ENCODE assay signal across 24 mouse cellular contexts in genomic region chr14:8016951-8017350, GRCm38 (mm10). TPM values are rescaled to one million over a fixed set of nuclear protein-coding genes. Genes with fewer than 3 reads are reported as not detected.
DNase-seq lines count a peak whose midpoint lies in the region; ATAC-seq and TF ChIP-seq lines count a peak whose summit lies in the region.
"Had no signal": no experiment of that assay in that cellular context is flagged by ENCODE, and none has a peak within 500 bp of the region (broad histone marks: within the 10 kb centered on the region; RNA-seq: fewer than 3 reads in every experiment).

No protein-coding gene starts in this region.

- no peak overlapping the region for H3K4me2 ChIP-seq in liver, embryonic 16.5 days (ENCODE audit: low read depth, low read length)
- no peak overlapping the region for H3K4me2 ChIP-seq in stomach, postnatal 0 days (replicated peaks; ENCODE audit: low read depth)
- H3K4me2 ChIP-seq in midbrain, embryonic 15.5 days: no peak overlapping the region
- H3K4me2 ChIP-seq: embryonic facial prominence, embryonic 13.5 days had no signal

- no peaks in the 10 kb centered on the region for H3K9me3 ChIP-seq in heart, embryonic 10.5 days
- no peaks in the 10 kb centered on the region for H3K9me3 ChIP-seq in liver, embryonic 16.5 days (replicated peaks; ENCODE audit: control insufficient read depth, low read length)
- no peaks in the 10 kb centered on the region for H3K9me3 ChIP-seq in stomach, postnatal 0 days (ENCODE audit: control insufficient read depth, low read length)
- H3K9me3 ChIP-seq in midbrain, embryonic 15.5 days: no peaks in the 10 kb centered on the region
- H3K9me3 ChIP-seq: embryonic facial prominence, embryonic 13.5 days; limb, embryonic 10.5 days had no signal

- no peak for TF ChIP-seq EP300 in stomach, postnatal 0 days (optimal IDR thresholded peaks at IDR 0.05)

- H3K27ac ChIP-seq in heart, embryonic 10.5 days: no peak overlapping the region
- H3K27ac ChIP-seq in liver, adult 2 months (replicated peaks; ENCODE audit: insufficient read depth, low read depth, low read length): peak overlapping the region; percentile 64
- H3K27ac ChIP-seq in liver, embryonic 16.5 days (ENCODE audit: low read length): no peak overlapping the region
- peak overlapping the region; percentile 84 for H3K27ac ChIP-seq in stomach, postnatal 0 days (replicated peaks)
- H3K27ac ChIP-seq in midbrain, embryonic 15.5 days: no peak overlapping the region
- H3K27ac ChIP-seq: embryonic facial prominence, embryonic 13.5 days; limb, embryonic 10.5 days had no signal

- peak; percentile 31; the same call in 1 of the 2 replicates for ATAC-seq in liver, embryonic 16.5 days (ENCODE audit: low read depth)
- ATAC-seq in stomach, postnatal 0 days (ENCODE audit: low FRiP score, low TSS enrichment): peak; percentile 43; the same call in 1 of the 2 replicates
- no peak for ATAC-seq in midbrain, embryonic 15.5 days (replicated peaks)
- ATAC-seq: activated CD4-positive, CD25-positive, alpha-beta regulatory T cell, adult 4 months; CD4-positive, CD25-positive, alpha-beta regulatory T cell, adult 4 months; forebrain, embryonic 14.5 days had no signal

- no peaks in the 10 kb centered on the region for H3K27me3 ChIP-seq in heart, embryonic 10.5 days (ENCODE audit: insufficient read depth, poor library complexity, severe bottlenecking)
- H3K27me3 ChIP-seq in liver, adult 2 months (ENCODE audit: control insufficient read depth, insufficient read depth, low read length): no peaks in the 10 kb centered on the region
- H3K27me3 ChIP-seq in liver, embryonic 16.5 days (ENCODE audit: control insufficient read depth, insufficient read depth, low read depth, low read length): no peaks in the 10 kb centered on the region
- H3K27me3 ChIP-seq in stomach, postnatal 0 days (ENCODE audit: control insufficient read depth, insufficient read depth, low read length): no peaks in the 10 kb centered on the region
- H3K27me3 ChIP-seq in midbrain, embryonic 15.5 days (replicated peaks): no peaks in the 10 kb centered on the region
- H3K27me3 ChIP-seq: embryonic facial prominence, embryonic 13.5 days had no signal

- no peak for TF ChIP-seq CTCF in liver, adult 2 months (IDR thresholded peaks at IDR 0.05; ENCODE audit: low read depth, low read length)
- no peak for TF ChIP-seq CTCF in stomach, postnatal 0 days (IDR thresholded peaks at IDR 0.05; ENCODE audit: low read depth)

- DNase-seq in heart, embryonic 10.5 days (ENCODE audit: low spot score): peak; percentile 58
- DNase-seq in heart, adult 9 months (ENCODE audit: low spot score in 2 of 2): no peak
- no peak for DNase-seq in liver, adult 2 months (ENCODE audit: extremely low read depth, low read depth, low spot score)
- no peak for DNase-seq in liver
- no peak for DNase-seq in stomach, postnatal 0 days (ENCODE audit: low spot score)
- DNase-seq in right cerebral cortex, adult 18-20 months: no peak
- DNase-seq: cerebellum, adult 9-10 months; gastrocnemius, postnatal 14 days; lung, adult 2 months had no signal

- peaks cover 13% of the 10 kb centered on the region; the same call in 1 of the 2 replicates for H3K79me2 ChIP-seq in liver, adult 2 months (ENCODE audit: control insufficient read depth, insufficient read depth, low read length)

- no peak for TF ChIP-seq POLR2A in liver, adult 2 months (IDR thresholded peaks at IDR 0.05; ENCODE audit: extremely low read depth, insufficient read depth, low read length)

- 53% methylated on average over 1 of the region's 1 CpGs for WGBS in heart, embryonic 10.5 days
- 58% methylated on average over 1 of the region's 1 CpGs for WGBS in liver, adult 2 months
- 40% methylated on average over 1 of the region's 1 CpGs for WGBS in liver, embryonic 16.5 days (ENCODE audit: insufficient replicate concordance)
- 80% methylated on average over 1 of the region's 1 CpGs for WGBS in stomach, postnatal 0 days
- 82% methylated on average over 1 of the region's 1 CpGs for WGBS in midbrain, embryonic 15.5 days

- H3K36me3 ChIP-seq in heart, embryonic 10.5 days: no peaks in the 10 kb centered on the region
- H3K36me3 ChIP-seq in liver, adult 2 months (ENCODE audit: control insufficient read depth, insufficient read depth, low read length): no peaks in the 10 kb centered on the region
- no peaks in the 10 kb centered on the region for H3K36me3 ChIP-seq in liver, embryonic 16.5 days (ENCODE audit: control insufficient read depth, insufficient read depth)
- H3K36me3 ChIP-seq in stomach, postnatal 0 days (ENCODE audit: control insufficient read depth, insufficient read depth, low read length): no peaks in the 10 kb centered on the region
- no peaks in the 10 kb centered on the region for H3K36me3 ChIP-seq in midbrain, embryonic 15.5 days (replicated peaks)
- H3K36me3 ChIP-seq: embryonic facial prominence, embryonic 13.5 days; limb, embryonic 10.5 days had no signal

- H3K9ac ChIP-seq in liver, adult 2 months (ENCODE audit: low read depth, low read length): peak overlapping the region; percentile 47; the same call in 1 of the 2 replicates
- no peak overlapping the region for H3K9ac ChIP-seq in liver, embryonic 16.5 days (ENCODE audit: low read depth, low read length)
- H3K9ac ChIP-seq in stomach, postnatal 0 days (ENCODE audit: low read length): no peak overlapping the region
- no peak overlapping the region for H3K9ac ChIP-seq in midbrain, embryonic 15.5 days
- H3K9ac ChIP-seq: embryonic facial prominence, embryonic 13.5 days had no signal

- H3K4me1 ChIP-seq in heart, embryonic 10.5 days: no peaks in the 10 kb centered on the region
- peaks cover 14% of the 10 kb centered on the region for H3K4me1 ChIP-seq in liver, adult 2 months (ENCODE audit: control insufficient read depth, insufficient read depth, low read length)
- H3K4me1 ChIP-seq in liver, embryonic 16.5 days (ENCODE audit: control insufficient read depth, low read depth, low read length): peaks cover 3% of the 10 kb centered on the region; the same call in 1 of the 2 replicates
- 0 out of 2 replicates have a peak, but pooled peaks cover 2% of the 10 kb centered on the region for H3K4me1 ChIP-seq in stomach, postnatal 0 days (replicated peaks; ENCODE audit: control insufficient read depth, insufficient read depth)
- H3K4me1 ChIP-seq in midbrain, embryonic 15.5 days: no peaks in the 10 kb centered on the region
- H3K4me1 ChIP-seq: limb, embryonic 10.5 days had no signal

- H3K4me3 ChIP-seq in heart, embryonic 10.5 days: no peak overlapping the region
- no peak overlapping the region; the same call in 1 of the 2 replicates for H3K4me3 ChIP-seq in liver, adult 2 months (ENCODE audit: insufficient read depth, low read depth, low read length)
- no peak overlapping the region for H3K4me3 ChIP-seq in liver, embryonic 16.5 days (ENCODE audit: low read depth, low read length)
- H3K4me3 ChIP-seq in stomach, postnatal 0 days (ENCODE audit: low read depth, low read length): no peak overlapping the region
- H3K4me3 ChIP-seq in midbrain, embryonic 15.5 days: no peak overlapping the region
- H3K4me3 ChIP-seq: embryonic facial prominence, embryonic 13.5 days; limb, embryonic 10.5 days had no signal

RNA-seq across cellular contexts. Expression of gene Abhd6, which starts 14.2 kb away (rescaled TPM):
- polyA plus RNA-seq in heart, embryonic 10.5 days (2016; fragmentation: Nextera tagmentation; extraction: Ambion mirVana): 9.2 and 16.0 TPM in 2 replicates
- total RNA-seq in liver, adult 2 months (2014; rRNA removed): 17.4 and 29.2 TPM in 2 replicates
- 39.6 and 45.2 TPM in 2 replicates for polyA plus RNA-seq in liver, adult 2 months (2012; rRNA removed)
- 8.6 and 8.8 TPM in 2 replicates for polyA plus RNA-seq in liver, embryonic 16.5 days (2015; fragmentation: Nextera tagmentation; extraction: Ambion mirVana)
- 90.2 and 91.7 TPM in 2 replicates for polyA plus RNA-seq in stomach, postnatal 0 days (2015; fragmentation: Nextera tagmentation; extraction: Ambion mirVana)
- 39.1 and 40.0 TPM in 2 replicates for polyA plus RNA-seq in midbrain, embryonic 15.5 days (2015; fragmentation: Nextera tagmentation; extraction: Ambion mirVana)

RNA-seq across cellular contexts. Expression of gene Dnase1l3, which starts 22.6 kb away (rescaled TPM):
- polyA plus RNA-seq in heart, embryonic 10.5 days (2016; fragmentation: Nextera tagmentation; extraction: Ambion mirVana): not detected in 2 replicates
- 10.0 and 10.9 TPM in 2 replicates for total RNA-seq in liver, adult 2 months (2014; rRNA removed)
- polyA plus RNA-seq in liver, adult 2 months (2012; rRNA removed): 20.5 and 24.3 TPM in 2 replicates
- polyA plus RNA-seq in liver, embryonic 16.5 days (2015; fragmentation: Nextera tagmentation; extraction: Ambion mirVana): 4.8 and 6.0 TPM in 2 replicates
- polyA plus RNA-seq in stomach, postnatal 0 days (2015; fragmentation: Nextera tagmentation; extraction: Ambion mirVana): 3.7 and 3.8 TPM in 2 replicates
- 0.04 and 0.06 TPM in 2 replicates for polyA plus RNA-seq in midbrain, embryonic 15.5 days (2015; fragmentation: Nextera tagmentation; extraction: Ambion mirVana)
- total RNA-seq: midbrain, postnatal 0 days had no signal
- polyA plus RNA-seq: limb, embryonic 10.5 days had no signal

RNA-seq across cellular contexts. Expression of gene Gm45521, which starts 59.9 kb away (rescaled TPM):
- 0.20 and 0.59 TPM in 2 replicates for polyA plus RNA-seq in heart, embryonic 10.5 days (2016; fragmentation: Nextera tagmentation; extraction: Ambion mirVana)
- not detected in 2 replicates for total RNA-seq in liver, adult 2 months (2014; rRNA removed)
- polyA plus RNA-seq in liver, adult 2 months (2012; rRNA removed): not detected in 2 replicates
- polyA plus RNA-seq in liver, embryonic 16.5 days (2015; fragmentation: Nextera tagmentation; extraction: Ambion mirVana): not detected in 2 replicates
- polyA plus RNA-seq in stomach, postnatal 0 days (2015; fragmentation: Nextera tagmentation; extraction: Ambion mirVana): not detected in 2 replicates
- polyA plus RNA-seq in midbrain, embryonic 15.5 days (2015; fragmentation: Nextera tagmentation; extraction: Ambion mirVana): 0.71 TPM in 1 of 2 replicates, not detected in the other
- total RNA-seq: adrenal gland, postnatal 4 days; gastrocnemius, postnatal 14 days; heart, adult 8-10 months; midbrain, postnatal 0 days; neutrophil, adult 5-6 weeks had no signal
- polyA plus RNA-seq: activated CD4-positive, CD25-positive, alpha-beta regulatory T cell, adult 4 months; CD4-positive, CD25-positive, alpha-beta regulatory T cell, adult 4 months; embryonic facial prominence, embryonic 13.5 days; heart, postnatal 0 days; hindbrain, embryonic 11.5 days; limb, embryonic 10.5 days; lung, adult 2 months; thymus, postnatal 0 days; urinary bladder, adult 2 months had no signal

Comparison
In these comparisons a context has a peak if more than half of its experiments do, and no peak if none do; other contexts are left out.
1. H3K27ac ChIP-seq: peak in liver, adult 2 months (single experiment) and stomach, postnatal 0 days (single experiment); none in heart, embryonic 10.5 days (single experiment), liver, embryonic 16.5 days (single experiment) and midbrain, embryonic 15.5 days (single experiment).